ENCODE assay signal across 21 mouse cellular contexts in genomic region chr12:90735447-90735846, GRCm38 (mm10). TPM values are rescaled to one million over a fixed set of nuclear protein-coding genes. Genes with fewer than 3 reads are reported as not detected.
DNase-seq lines count a peak whose midpoint lies in the region; ATAC-seq and TF ChIP-seq lines count a peak whose summit lies in the region.
"Had no signal": no experiment of that assay in that cellular context is flagged by ENCODE, and none has a peak within 500 bp of the region (broad histone marks: within the 10 kb centered on the region; RNA-seq: fewer than 3 reads in every experiment).

No protein-coding gene starts in this region.

- TF ChIP-seq CTCF in layer of hippocampus, adult 2 months (conservative IDR thresholded peaks at IDR 0.05) = no peak

- no peak for DNase-seq in layer of hippocampus, adult 2 months (ENCODE audit: low spot score in 2 of 2)
- no peak for DNase-seq in layer of hippocampus, postnatal 14 days (ENCODE audit: low spot score in 2 of 2)
- DNase-seq in 416B (ENCODE audit: low read depth) = peak; percentile 54
- no peak for DNase-seq in embryo, embryonic 10 days (ENCODE audit: low spot score)
- no peak for DNase-seq in cerebellum, adult 8-10 months
- DNase-seq: adrenal gland, postnatal 36 days; cerebellum, adult 2 months; cerebellum, postnatal 14 days; gastrocnemius, postnatal 36 days; heart, adult 2 months had no signal

- H3K27ac ChIP-seq in layer of hippocampus, adult 2 months = peak overlapping the region; percentile 85
- H3K27ac ChIP-seq: embryonic facial prominence, embryonic 15.5 days; forebrain, embryonic 10.5 days; heart, adult 2 months; hindbrain, embryonic 10.5 days; hindbrain, embryonic 14.5 days had no signal

- H3K4me3 ChIP-seq in layer of hippocampus, adult 2 months = peak overlapping the region; percentile 46
- H3K4me3 ChIP-seq: embryonic facial prominence, embryonic 15.5 days; erythroblast, embryonic 14.5 days; forebrain, embryonic 10.5 days; heart, adult 2 months; heart, embryonic 12.5 days; hindbrain, embryonic 10.5 days had no signal

- ATAC-seq in granulocyte monocyte progenitor cell, adult 5-6 weeks (replicated peaks; ENCODE audit: poor library complexity, severe bottlenecking) = peak; percentile 71
- peak; percentile 30; the same call in 1 of the 2 replicates for ATAC-seq in neutrophil, adult 5-6 weeks (ENCODE audit: extremely low read depth, insufficient number of reproducible peaks, low FRiP score, poor library complexity, severe bottlenecking)
- ATAC-seq: activated CD4-positive, CD25-positive, alpha-beta regulatory T cell, adult 4 months; forebrain, embryonic 14.5 days; Patski had no signal

RNA-seq across cellular contexts. Expression of gene Dio2, which starts 2.8 kb away (rescaled TPM):
- 10 to 100 TPM; 44.7 to 45.7 TPM for total RNA-seq in layer of hippocampus, adult 2 months (2021)
- 10 to 100 TPM; 60.1 to 67.3 TPM for total RNA-seq in layer of hippocampus, postnatal 14 days (2021)
- 16.1 and 20.5 TPM in 2 replicates for total RNA-seq in granulocyte monocyte progenitor cell, adult 5-6 weeks (2014; fragmentation: Nextera tagmentation)
- 35.2 and 37.5 TPM in 2 replicates for total RNA-seq in granulocyte monocyte progenitor cell, adult 5-6 weeks (2017)
- 0.12 TPM in 1 of 2 replicates, not detected in the other for total RNA-seq in neutrophil, adult 5-6 weeks (2017)

Comparison
In these comparisons a context has a peak if more than half of its experiments do, and no peak if none do; other contexts are left out.
1. RNA of gene Dio2, which starts 2.8 kb away (total RNA-seq): 60.1 to 67.3 TPM in layer of hippocampus, postnatal 14 days, 44.7 to 45.7 TPM in layer of hippocampus, adult 2 months and 16.1 to 37.5 TPM in granulocyte monocyte progenitor cell, adult 5-6 weeks; 0.12 TPM in neutrophil, adult 5-6 weeks; every median in the first group is over 10 times any median in the second.